In genomic region chr12:4071671-4072070, GRCm38 (mm10) we compare ENCODE assay signal across 10 mouse cellular contexts. TPM values are rescaled to one million over a fixed set of nuclear protein-coding genes. Genes with fewer than 3 reads are reported as not detected.
"Had no signal": no experiment of that assay in that cellular context is flagged by ENCODE, and none has a peak within 500 bp of the region (broad histone marks: within the 10 kb centered on the region; RNA-seq: fewer than 3 reads in every experiment).

No protein-coding gene starts in this region.

- DNase-seq: kidney, postnatal 25 days; layer of hippocampus, adult 9-11 months; liver; liver, embryonic 13.5 days; liver, postnatal 0 days; lung, postnatal 14 days; right cerebral cortex, postnatal 4 days; thymus, postnatal 36 days had no signal

RNA-seq across cellular contexts. Expression of gene Efr3b, which starts 33.0 kb away (rescaled TPM):
- total RNA-seq: monocyte, adult 5-6 weeks; neutrophil, adult 5-6 weeks had no signal
